Mouse (Mus musculus): ENCODE data around the gene Ttc7. TPM values are rescaled to one million over a fixed set of nuclear protein-coding genes. Genes with fewer than 3 reads are reported as not detected.
A peak's percentile ranks its signal among the peaks of the same experiment; 100 is the strongest.

The Ttc7 gene
- polyA plus RNA-seq, 2 experiments = 7.8 to 7.9 TPM

DNA sequence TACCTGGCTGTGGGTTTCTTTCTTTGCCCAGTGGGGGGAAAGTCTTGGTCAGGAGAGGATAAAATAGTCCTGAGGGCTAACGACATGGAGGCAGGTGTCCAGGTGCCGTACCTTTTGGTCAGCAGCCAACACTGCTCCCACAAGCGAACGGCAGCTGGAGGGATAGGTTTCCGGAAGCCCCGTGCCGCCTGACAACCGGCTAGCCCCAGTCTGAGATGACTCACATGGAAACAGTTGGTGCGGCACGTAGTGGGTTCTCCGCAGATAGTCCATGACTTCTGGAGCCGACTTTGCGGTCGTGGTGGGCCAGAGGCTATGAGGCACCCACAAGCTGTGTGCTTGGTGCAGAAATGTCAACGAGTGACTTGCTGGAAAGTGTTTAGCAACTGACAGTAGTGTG is 81.4 kb downstream of the Ttc7 start:
- no peaks in the 10 kb centered on the region for H3K9me3 ChIP-seq (ENCODE audit: control insufficient read depth, low read length)
- DNase-seq (ENCODE audit: low read depth in 3 of 3, low spot score in 3 of 3) (no peak), ATAC-seq (ENCODE audit: insufficient read depth) (no peak)
- no peaks in the 10 kb centered on the region for H3K36me3 ChIP-seq (replicated peaks; ENCODE audit: control insufficient read depth, insufficient read depth, low read depth)
- no peaks in the 10 kb centered on the region for H3K27me3 ChIP-seq (ENCODE audit: control insufficient read depth, insufficient read depth, low read length)
- H3K4me3 ChIP-seq (ENCODE audit: insufficient read depth in 1 of 2, low read depth in 2 of 2, low read length in 2 of 2) = no peak overlapping the region
- no peak overlapping the region for H3K27ac ChIP-seq
- H3K4me2 ChIP-seq (ENCODE audit: low read depth) = no peak overlapping the region
- TF ChIP-seq CTCF (IDR thresholded peaks at IDR 0.05; ENCODE audit: low read depth) (no peak), EP300 (IDR thresholded peaks at IDR 0.05; ENCODE audit: low read depth) (no peak)
- WGBS (ENCODE audit: insufficient replicate concordance) = 85% methylated on average over 15 of the region's 15 CpGs
- no peak overlapping the region for H3K9ac ChIP-seq (replicated peaks)
- peaks cover 5 to 15% of the 10 kb centered on the region in 2 experiments; a peak in 3 of 4 replicates for H3K4me1 ChIP-seq (replicated peaks; ENCODE audit: control insufficient read depth in 2 of 2, insufficient read depth in 2 of 2, low read length in 1 of 2)

DNA sequence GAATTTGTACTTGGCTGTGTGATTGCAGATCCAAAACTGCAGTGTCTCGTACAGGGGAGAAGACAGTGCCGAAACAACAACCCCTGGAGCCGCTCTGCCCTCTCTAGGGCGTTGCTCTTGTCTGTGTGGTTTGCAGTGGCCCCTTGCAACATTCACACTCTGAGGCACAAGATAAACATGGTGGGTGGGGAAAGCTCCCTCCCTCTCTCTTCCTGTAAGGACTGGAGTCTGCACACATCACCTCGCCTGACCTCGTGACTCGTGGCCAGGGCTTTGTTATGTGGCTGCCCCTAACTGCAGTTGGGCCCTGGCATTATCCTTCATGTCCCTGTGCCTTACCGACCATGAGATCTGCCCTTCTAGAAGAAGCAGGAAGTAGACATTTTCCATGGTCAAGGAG is 82.6 kb downstream of the Ttc7 start:
- ATAC-seq (ENCODE audit: insufficient read depth) (peak; percentile 82), DNase-seq (ENCODE audit: low read depth in 3 of 3, low spot score in 3 of 3) (peak; percentile 38 to 54 (median 46))
- H3K9me3 ChIP-seq (ENCODE audit: control insufficient read depth, low read length) = no peaks in the 10 kb centered on the region
- WGBS (ENCODE audit: insufficient replicate concordance) = 10% methylated on average over 8 of the region's 8 CpGs
- H3K4me3 ChIP-seq (ENCODE audit: insufficient read depth in 1 of 2, low read depth in 2 of 2, low read length in 2 of 2) = no peak overlapping the region
- peaks cover 5 to 15% of the 10 kb centered on the region in 2 experiments; a peak in 3 of 4 replicates for H3K4me1 ChIP-seq (replicated peaks; ENCODE audit: control insufficient read depth in 2 of 2, insufficient read depth in 2 of 2, low read length in 1 of 2)
- no peak overlapping the region for H3K4me2 ChIP-seq (ENCODE audit: low read depth)
- TF ChIP-seq EP300 (IDR thresholded peaks at IDR 0.05; ENCODE audit: low read depth) (no peak), CTCF (IDR thresholded peaks at IDR 0.05; ENCODE audit: low read depth) (peak; percentile 19; the same call in 1 of the 2 replicates)
- H3K27me3 ChIP-seq (ENCODE audit: control insufficient read depth, insufficient read depth, low read length) = no peaks in the 10 kb centered on the region
- no peak overlapping the region for H3K27ac ChIP-seq
- H3K36me3 ChIP-seq (replicated peaks; ENCODE audit: control insufficient read depth, insufficient read depth, low read depth) = no peaks in the 10 kb centered on the region
- no peak overlapping the region for H3K9ac ChIP-seq (replicated peaks)

DNA sequence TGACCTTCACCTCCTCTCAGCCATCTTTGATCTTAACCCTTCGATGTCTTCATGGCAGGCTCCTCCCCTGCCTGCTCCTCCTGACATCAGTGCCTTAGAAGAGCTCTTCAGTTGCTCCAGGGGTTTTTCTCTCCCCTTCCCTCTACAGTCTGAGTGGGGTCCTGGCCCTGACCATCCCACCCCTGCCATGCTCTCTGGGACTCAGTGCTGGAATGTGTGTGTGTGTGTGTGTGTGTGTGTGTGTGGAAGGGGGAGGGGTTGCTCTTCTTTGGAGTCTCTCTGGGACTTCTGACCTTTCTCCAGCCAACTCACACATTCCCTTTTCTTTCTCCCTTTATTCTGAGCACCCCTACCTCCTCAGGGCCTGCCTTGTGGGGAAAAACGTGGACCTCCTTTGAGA is 83.8 kb downstream of the Ttc7 start:
- no peaks in the 10 kb centered on the region for H3K9me3 ChIP-seq (ENCODE audit: control insufficient read depth, low read length)
- H3K36me3 ChIP-seq (replicated peaks; ENCODE audit: control insufficient read depth, insufficient read depth, low read depth) = no peaks in the 10 kb centered on the region
- H3K9ac ChIP-seq (replicated peaks) = no peak overlapping the region
- no peak overlapping the region for H3K4me2 ChIP-seq (ENCODE audit: low read depth)
- WGBS (ENCODE audit: insufficient replicate concordance) = 57% methylated on average over 2 of the region's 2 CpGs
- H3K4me1 ChIP-seq (replicated peaks; ENCODE audit: control insufficient read depth in 2 of 2, insufficient read depth in 2 of 2, low read length in 1 of 2) = peaks cover 5 to 15% of the 10 kb centered on the region in 2 experiments; a peak in 3 of 4 replicates
- no peak for TF ChIP-seq CTCF (IDR thresholded peaks at IDR 0.05; ENCODE audit: low read depth)
- no peak for TF ChIP-seq EP300 (IDR thresholded peaks at IDR 0.05; ENCODE audit: low read depth)
- no peak overlapping the region for H3K27ac ChIP-seq
- no peak for ATAC-seq (ENCODE audit: insufficient read depth)
- DNase-seq (ENCODE audit: low read depth in 3 of 3, low spot score in 3 of 3) = no peak
- no peak overlapping the region for H3K4me3 ChIP-seq (ENCODE audit: insufficient read depth in 1 of 2, low read depth in 2 of 2, low read length in 2 of 2)
- H3K27me3 ChIP-seq (ENCODE audit: control insufficient read depth, insufficient read depth, low read length) = no peaks in the 10 kb centered on the region

DNA sequence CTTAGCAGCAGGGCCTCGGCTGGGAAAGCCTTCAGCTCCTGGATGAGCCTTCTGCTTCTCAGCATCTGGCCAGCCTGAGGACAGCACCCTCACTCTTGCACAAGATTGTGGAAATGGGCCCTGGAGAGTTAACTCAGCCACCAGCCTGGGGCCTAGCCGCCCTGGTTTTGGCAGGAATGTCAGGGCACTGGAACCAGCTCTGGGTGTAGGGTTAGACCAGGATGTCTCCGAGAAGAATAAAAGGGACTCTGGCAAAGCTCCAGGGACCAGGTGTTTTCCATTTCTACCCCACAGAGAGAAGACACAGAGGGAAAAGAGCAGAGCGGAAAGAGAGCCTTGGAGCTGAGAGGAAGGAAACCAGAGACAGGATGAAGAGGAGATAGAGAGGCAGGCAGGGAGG is 84.5 kb downstream of the Ttc7 start:
- 52% methylated on average over 4 of the region's 4 CpGs for WGBS (ENCODE audit: insufficient replicate concordance)
- no peaks in the 10 kb centered on the region for H3K36me3 ChIP-seq (replicated peaks; ENCODE audit: control insufficient read depth, insufficient read depth, low read depth)
- H3K9me3 ChIP-seq (ENCODE audit: control insufficient read depth, low read length) = no peaks in the 10 kb centered on the region
- H3K4me3 ChIP-seq (ENCODE audit: insufficient read depth in 1 of 2, low read depth in 2 of 2, low read length in 2 of 2) = no peak overlapping the region
- no peak overlapping the region for H3K4me2 ChIP-seq (ENCODE audit: low read depth)
- no peak overlapping the region for H3K9ac ChIP-seq (replicated peaks)
- H3K27me3 ChIP-seq (ENCODE audit: control insufficient read depth, insufficient read depth, low read length) = no peaks in the 10 kb centered on the region
- peaks cover 5 to 15% of the 10 kb centered on the region in 2 experiments; a peak in 3 of 4 replicates for H3K4me1 ChIP-seq (replicated peaks; ENCODE audit: control insufficient read depth in 2 of 2, insufficient read depth in 2 of 2, low read length in 1 of 2)
- no peak for TF ChIP-seq CTCF (IDR thresholded peaks at IDR 0.05; ENCODE audit: low read depth)
- no peak for TF ChIP-seq EP300 (IDR thresholded peaks at IDR 0.05; ENCODE audit: low read depth)
- no peak overlapping the region for H3K27ac ChIP-seq
- no peak for DNase-seq (ENCODE audit: low read depth in 3 of 3, low spot score in 3 of 3)
- no peak for ATAC-seq (ENCODE audit: insufficient read depth)

DNA sequence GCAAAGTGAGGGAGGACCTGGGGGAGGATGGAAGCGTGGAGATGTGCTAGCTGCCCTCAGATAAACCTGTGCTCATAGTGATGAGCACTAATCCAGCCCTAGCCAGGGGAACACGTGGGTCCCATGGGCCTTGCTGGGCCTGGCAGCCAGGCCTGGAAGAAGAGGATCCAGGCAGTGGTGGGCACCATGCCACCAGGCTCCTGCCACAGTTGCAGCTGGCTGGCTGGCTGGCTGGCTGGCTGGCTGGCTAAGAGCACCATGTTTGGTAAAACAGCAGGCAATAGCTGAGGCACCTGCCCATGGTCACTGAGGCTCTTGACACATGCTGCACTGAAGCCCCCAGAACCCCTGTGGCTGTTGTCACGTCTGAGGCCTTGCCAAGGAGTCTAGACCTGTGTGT is 85.0 kb downstream of the Ttc7 start:
- peaks cover 5 to 15% of the 10 kb centered on the region in 2 experiments; a peak in 3 of 4 replicates for H3K4me1 ChIP-seq (replicated peaks; ENCODE audit: control insufficient read depth in 2 of 2, insufficient read depth in 2 of 2, low read length in 1 of 2)
- 40% methylated on average over 3 of the region's 3 CpGs for WGBS (ENCODE audit: insufficient replicate concordance)
- DNase-seq (ENCODE audit: low read depth in 3 of 3, low spot score in 3 of 3) (no peak), ATAC-seq (ENCODE audit: insufficient read depth) (no peak)
- no peak overlapping the region for H3K9ac ChIP-seq (replicated peaks)
- H3K9me3 ChIP-seq (ENCODE audit: control insufficient read depth, low read length) = no peaks in the 10 kb centered on the region
- H3K27me3 ChIP-seq (ENCODE audit: control insufficient read depth, insufficient read depth, low read length) = no peaks in the 10 kb centered on the region
- no peak overlapping the region for H3K27ac ChIP-seq
- TF ChIP-seq EP300 (IDR thresholded peaks at IDR 0.05; ENCODE audit: low read depth) (no peak), CTCF (IDR thresholded peaks at IDR 0.05; ENCODE audit: low read depth) (no peak)
- no peak overlapping the region for H3K4me3 ChIP-seq (ENCODE audit: insufficient read depth in 1 of 2, low read depth in 2 of 2, low read length in 2 of 2)
- no peaks in the 10 kb centered on the region for H3K36me3 ChIP-seq (replicated peaks; ENCODE audit: control insufficient read depth, insufficient read depth, low read depth)
- H3K4me2 ChIP-seq (ENCODE audit: low read depth) = no peak overlapping the region
